Mouse (Mus musculus): Measurements from ENCODE around the gene Fgfr2.
"Not testable (repeated sequence)": the region's sequence is repeated elsewhere in the genome, so short reads cannot be mapped to it uniquely, and the experiment has no call there.

The Fgfr2 gene

GRCm38 (mm10) chr7:130153363-130153969 lies 2969.7 kb downstream of the Fgfr2 start:
- no peak for DNase-seq

GRCm38 (mm10) chr7:130148906-130149305 lies 2974.2 kb downstream of the Fgfr2 start:
- DNase-seq: no peak

- DNase-seq: no peak
These were observed 2975.9 kb downstream of the Fgfr2 start for GRCm38 (mm10) chr7:130147230-130147629.

- DNase-seq: no peak
These were observed 2977.9 kb downstream of the Fgfr2 start for GRCm38 (mm10) chr7:130145211-130145610.

- no peak for DNase-seq
These were observed 2979.8 kb downstream of the Fgfr2 start for GRCm38 (mm10) chr7:130143371-130143770.

GRCm38 (mm10) chr7:130141088-130141873 lies 2981.9 kb downstream of the Fgfr2 start:
- DNase-seq: no peak

- DNase-seq: no peak
These were observed 2988.2 kb downstream of the Fgfr2 start for GRCm38 (mm10) chr7:130134924-130135365.

GRCm38 (mm10) chr7:130134428-130134827 lies 2988.7 kb downstream of the Fgfr2 start:
- not testable (repeated sequence) for DNase-seq

GRCm38 (mm10) chr7:130130226-130130625 lies 2992.9 kb downstream of the Fgfr2 start:
- peak; percentile 15 for DNase-seq

GRCm38 (mm10) chr7:130129359-130129960 lies 2993.7 kb downstream of the Fgfr2 start:
- peak; percentile 41 for DNase-seq

GRCm38 (mm10) chr7:130121507-130121906 lies 3001.6 kb downstream of the Fgfr2 start:
- no peak for DNase-seq

GRCm38 (mm10) chr7:130119466-130119865 lies 3003.7 kb downstream of the Fgfr2 start:
- DNase-seq: no peak

GRCm38 (mm10) chr7:130118726-130119125 lies 3004.4 kb downstream of the Fgfr2 start:
- DNase-seq: no peak

- DNase-seq: no peak
These were observed 3005.6 kb downstream of the Fgfr2 start for GRCm38 (mm10) chr7:130117466-130118123.

- no peak for DNase-seq
These were observed 3008.7 kb downstream of the Fgfr2 start for GRCm38 (mm10) chr7:130114436-130114835.

Data from cerebellum, adult 9-10 months (tissue).